Mouse (Mus musculus) layer of hippocampus, adult 11-12 months (tissue): Measurements from ENCODE around the gene Chst1.

Source experiments
- DNase-seq: peaks from one replicate; pipeline ENCODE4 v3.0.0; 2022; ENCODE audit warnings: low spot score

The Chst1 gene

GRCm38 (mm10) chr2:92609704-92610379, 10.3 kb downstream of the Chst1 start:
- no peak for DNase-seq

GRCm38 (mm10) chr2:92613645-92614044, 14.1 kb downstream of the Chst1 start:
- DNase-seq, result no peak

- no peak for DNase-seq
Observed at GRCm38 (mm10) chr2:92614106-92614505, 14.6 kb downstream of the Chst1 start.

DNA sequence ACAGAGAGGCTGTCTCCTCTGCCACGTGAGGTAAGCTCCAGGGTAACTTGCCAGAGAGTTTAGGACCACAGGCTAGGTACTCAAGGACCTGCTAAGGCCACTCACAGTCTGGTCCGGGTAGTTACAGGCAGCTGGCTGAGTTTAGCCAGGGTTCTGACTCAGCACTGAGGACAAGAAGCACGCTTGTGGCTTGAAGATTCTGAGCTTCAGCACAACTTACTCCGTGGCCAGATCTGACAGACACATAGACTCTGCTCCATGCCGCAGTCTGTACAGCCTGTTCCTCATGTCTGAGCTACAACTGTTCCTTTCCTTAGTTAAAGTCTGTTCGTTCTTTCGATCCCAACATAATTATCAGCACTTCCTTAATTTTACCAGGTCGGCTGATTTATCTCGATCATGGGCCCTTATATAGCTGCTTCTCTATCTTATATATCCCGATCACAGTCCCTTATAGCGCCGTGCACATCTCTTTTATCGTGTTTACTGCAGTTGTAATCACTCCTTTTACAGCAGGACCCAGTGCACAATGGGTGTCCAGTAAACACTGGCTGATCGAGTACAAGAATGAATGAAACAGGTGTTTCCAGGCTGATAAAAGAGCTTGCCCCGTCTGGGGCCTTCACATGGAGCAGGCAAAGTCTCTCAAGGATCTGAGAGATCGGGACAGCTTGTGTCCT, 17.7 kb downstream of the Chst1 start:
- DNase-seq, result no peak

DNA sequence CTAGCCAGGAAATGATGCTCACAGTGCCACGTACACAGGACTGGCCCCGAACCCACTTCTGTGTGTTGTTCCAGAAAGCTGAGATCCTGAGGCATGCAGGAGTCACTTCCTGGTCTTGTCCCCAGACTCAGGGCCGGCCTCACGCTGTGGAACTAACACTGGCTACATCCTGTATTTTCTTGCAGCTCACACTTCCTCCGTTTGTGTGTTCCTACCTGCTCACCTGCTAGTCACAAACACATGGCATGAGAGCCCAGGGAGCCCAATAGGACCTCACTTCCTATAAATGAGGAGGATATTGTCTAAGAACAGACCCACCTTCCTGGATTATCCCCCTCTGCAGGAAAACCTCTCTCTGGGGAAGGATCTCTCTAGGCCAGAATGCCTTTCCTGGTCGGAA, 18.5 kb downstream of the Chst1 start:
- DNase-seq, result no peak

GRCm38 (mm10) chr2:92627633-92628032, 28.1 kb downstream of the Chst1 start:
- no peak for DNase-seq

DNA sequence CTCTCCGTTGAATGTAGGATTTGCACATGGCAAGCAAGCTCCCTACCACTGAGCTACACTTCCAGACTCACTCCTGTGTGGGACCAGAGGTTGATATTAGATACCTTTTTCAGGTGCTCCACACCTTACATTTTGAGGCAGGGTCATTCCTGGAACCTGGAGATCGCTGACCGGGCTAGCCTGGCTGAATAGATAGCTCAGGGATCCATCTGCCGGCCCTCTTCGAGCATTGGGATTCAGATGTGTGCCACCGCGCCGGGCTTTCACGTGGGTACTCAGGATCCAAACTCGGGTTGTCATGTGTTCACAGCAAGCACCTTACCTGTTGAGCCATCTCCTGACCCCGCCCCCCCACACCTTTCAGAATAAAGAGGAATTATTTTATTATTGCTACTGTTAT, 31.3 kb downstream of the Chst1 start:
- DNase-seq, result no peak

- no peak for DNase-seq
Observed at GRCm38 (mm10) chr2:92632027-92632426, 32.5 kb downstream of the Chst1 start.

DNA sequence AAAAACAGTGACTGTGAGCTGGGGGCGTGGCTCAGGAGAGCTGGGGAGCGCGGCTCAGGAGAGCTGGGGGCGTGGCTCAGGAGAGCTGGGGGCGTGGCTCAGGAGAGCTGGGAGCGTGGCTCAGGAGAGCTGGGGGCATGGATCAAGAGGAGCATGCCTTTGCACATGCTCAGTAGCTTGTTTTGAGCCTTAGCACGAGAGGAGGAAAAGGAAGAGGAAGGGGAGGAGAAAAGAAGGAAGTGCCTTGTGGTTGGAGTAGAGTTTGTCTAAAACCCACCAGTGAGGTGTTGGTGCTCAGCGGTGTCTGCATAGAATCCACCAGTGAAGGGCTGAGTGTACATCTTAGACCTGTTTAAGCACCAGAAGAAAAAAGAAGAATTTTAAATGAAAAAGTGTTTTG, 41.0 kb downstream of the Chst1 start:
- no peak for DNase-seq

- DNase-seq, result no peak
Observed at GRCm38 (mm10) chr2:92645282-92646037, 46.0 kb downstream of the Chst1 start.

DNA sequence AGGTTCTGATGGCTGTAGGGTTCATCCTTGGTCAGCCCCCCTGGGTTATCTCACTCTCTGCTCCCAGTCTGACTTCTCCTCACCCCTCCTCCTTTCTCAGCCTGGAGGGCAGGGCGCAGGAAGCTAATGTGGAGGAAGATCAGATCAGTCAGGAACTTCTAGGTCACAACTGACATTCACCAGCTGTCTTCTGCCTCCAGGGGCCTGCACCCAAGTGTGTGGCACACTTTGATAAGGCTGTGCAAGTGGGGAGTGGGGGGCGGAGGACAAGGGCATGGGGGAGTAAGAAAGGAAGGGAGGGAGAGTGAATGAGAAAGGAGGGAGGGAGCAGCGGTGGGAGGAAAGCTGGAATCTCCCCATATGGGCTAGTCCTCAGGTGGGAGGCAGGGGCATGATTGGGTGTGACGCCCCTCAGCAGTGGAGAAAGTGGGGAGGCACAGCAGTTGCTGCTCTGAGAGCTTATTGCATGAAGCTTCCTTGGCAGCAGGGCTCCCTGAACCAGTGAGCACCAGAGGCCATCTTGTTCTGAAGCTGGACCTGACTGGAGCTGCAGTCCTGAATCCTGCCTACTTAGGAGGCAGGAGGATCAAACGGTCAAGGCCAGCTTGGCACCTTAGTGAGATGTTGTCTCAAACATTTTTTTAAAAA, 49.8 kb downstream of the Chst1 start:
- DNase-seq, result no peak

DNA sequence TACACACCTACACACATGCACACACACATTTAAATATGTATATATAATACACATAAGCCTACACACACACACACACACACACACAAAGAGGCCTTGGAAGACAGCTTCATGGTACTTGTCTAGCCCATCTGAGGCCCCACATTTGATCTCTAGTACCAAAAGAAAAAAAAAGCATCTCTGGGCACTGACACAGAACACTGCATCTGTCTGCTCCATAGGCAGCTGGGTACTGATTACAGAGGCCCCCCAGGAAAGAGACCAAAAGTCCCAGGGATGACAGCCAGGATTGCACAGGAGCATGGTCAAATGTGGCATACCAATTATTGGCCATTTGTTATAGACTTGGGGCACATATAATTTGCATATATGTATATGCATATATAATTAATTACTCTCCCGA, 50.9 kb downstream of the Chst1 start:
- DNase-seq, result no peak

- DNase-seq, result no peak
Observed at GRCm38 (mm10) chr2:92651294-92651816, 51.8 kb downstream of the Chst1 start.

DNA sequence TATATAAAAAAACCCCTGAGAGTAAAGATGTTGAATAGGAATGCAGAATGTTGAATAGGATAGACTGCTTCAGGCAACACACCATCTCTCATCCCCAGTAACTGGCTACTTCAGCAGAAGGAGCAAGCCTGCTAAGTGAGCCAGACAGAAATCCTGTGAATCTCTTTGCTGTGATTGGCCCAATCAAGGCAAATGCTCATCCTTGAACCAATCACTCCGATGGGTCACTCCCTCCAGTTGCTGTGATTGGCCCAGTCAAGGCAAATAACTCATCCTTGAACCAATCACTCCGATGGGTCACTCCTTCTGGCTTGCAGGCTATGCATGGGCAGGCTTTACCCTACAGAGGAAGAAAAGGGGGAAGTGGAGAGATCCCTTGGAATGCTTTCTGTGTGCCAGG, 57.7 kb downstream of the Chst1 start:
- no peak for DNase-seq

GRCm38 (mm10) chr2:92658293-92659150, 59.0 kb downstream of the Chst1 start:
- DNase-seq, result no peak

DNA sequence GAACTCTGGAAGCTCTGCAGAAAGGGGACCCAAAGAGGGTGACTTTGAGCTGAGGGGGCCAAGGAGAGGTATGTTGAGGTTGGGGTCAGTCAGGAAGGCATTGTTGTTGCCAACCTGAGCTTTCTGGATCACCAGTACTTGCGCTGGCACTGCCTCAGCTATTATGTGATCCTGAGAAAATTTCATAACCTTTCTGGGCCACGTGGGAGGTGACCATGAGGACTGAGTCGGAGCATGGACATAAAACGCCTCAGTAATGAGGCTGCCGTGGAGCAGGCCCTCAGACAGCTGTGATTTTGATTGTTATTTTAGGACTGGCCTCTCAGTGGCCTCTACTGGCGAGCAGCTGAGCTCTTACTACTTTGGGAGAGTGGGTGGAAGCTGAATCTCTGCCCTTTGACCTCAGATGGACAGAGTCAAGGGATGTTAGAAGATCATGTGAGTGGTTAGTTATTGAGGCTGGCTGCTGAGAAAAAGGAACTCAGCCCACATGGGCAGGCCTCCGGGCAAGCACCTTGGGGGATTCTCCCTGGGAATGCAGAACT, 60.1 kb downstream of the Chst1 start:
- DNase-seq, result no peak

GRCm38 (mm10) chr2:92662534-92663068, 63.1 kb downstream of the Chst1 start:
- no peak for DNase-seq
